Mouse (Mus musculus): ENCODE data around the gene Pwwp2b. TPM values are rescaled to one million over a fixed set of nuclear protein-coding genes. Genes with fewer than 3 reads are reported as not detected.
A peak's percentile ranks its signal among the peaks of the same experiment; 100 is the strongest.

Gene Pwwp2b
- polyA plus RNA-seq, 1 experiment, result 4.5 TPM

DNA sequence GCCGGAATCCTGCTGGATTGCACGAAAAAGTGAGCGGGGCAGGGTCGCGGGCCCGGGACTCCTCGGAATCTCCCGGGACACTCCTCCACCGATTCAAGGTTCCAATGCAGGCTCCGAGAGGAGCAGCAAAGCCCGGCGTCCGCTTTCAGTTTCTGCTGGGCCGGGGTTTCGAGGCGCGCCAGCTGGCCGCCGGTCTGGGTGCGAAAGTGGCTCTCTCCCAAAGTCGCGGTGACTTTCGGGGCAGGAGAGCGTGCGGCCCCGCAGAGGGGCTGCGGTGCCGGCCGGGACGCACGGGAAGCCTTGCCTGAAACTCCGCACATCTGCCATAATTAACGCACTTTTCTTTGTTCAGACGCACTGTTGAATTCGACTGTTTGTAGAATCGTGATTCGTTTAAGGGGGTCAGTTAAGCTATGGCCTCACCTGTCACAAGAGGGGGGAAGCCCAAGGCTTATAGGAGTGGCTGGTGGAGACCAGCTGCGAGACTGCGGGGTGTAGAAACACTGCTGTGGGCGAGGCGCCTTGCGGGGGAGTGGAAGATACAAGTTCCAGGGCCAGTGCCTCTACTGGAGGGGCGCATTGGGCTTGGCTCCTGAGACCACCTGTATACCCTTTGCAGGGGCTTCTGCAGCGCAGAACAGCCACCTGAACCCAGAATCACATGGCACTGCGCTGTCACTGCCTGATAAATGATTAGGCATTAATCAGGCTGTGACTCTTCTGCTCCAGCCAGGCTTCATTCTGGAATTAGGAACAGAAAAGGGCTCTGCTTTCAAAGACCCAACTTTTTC, 528 bp downstream of the Pwwp2b start:
- peak; percentile 11 for DNase-seq (ENCODE audit: low read depth)
- TF ChIP-seq CTCF (IDR thresholded peaks at IDR 0.05; ENCODE audit: borderline replicate concordance, extremely low read depth, insufficient read depth, insufficient read length) (no peak), POLR2A (IDR thresholded peaks at IDR 0.05; ENCODE audit: borderline replicate concordance, extremely low read depth, insufficient read depth, insufficient read length, poor library complexity, severe bottlenecking) (no peak)

GRCm38 (mm10) chr7:139249406-139250210, 1.3 kb downstream of the Pwwp2b start:
- TF ChIP-seq POLR2A (IDR thresholded peaks at IDR 0.05; ENCODE audit: borderline replicate concordance, extremely low read depth, insufficient read depth, insufficient read length, poor library complexity, severe bottlenecking) (no peak), CTCF (IDR thresholded peaks at IDR 0.05; ENCODE audit: borderline replicate concordance, extremely low read depth, insufficient read depth, insufficient read length) (no peak)
- DNase-seq (ENCODE audit: low read depth), result peak; percentile 56

- TF ChIP-seq CTCF (IDR thresholded peaks at IDR 0.05; ENCODE audit: borderline replicate concordance, extremely low read depth, insufficient read depth, insufficient read length) (no peak), POLR2A (IDR thresholded peaks at IDR 0.05; ENCODE audit: borderline replicate concordance, extremely low read depth, insufficient read depth, insufficient read length, poor library complexity, severe bottlenecking) (no peak)
- DNase-seq (ENCODE audit: low read depth), result peak; percentile 77
Observed at GRCm38 (mm10) chr7:139251881-139252301, 3.6 kb downstream of the Pwwp2b start.

- DNase-seq (ENCODE audit: low read depth), result no peak
- TF ChIP-seq CTCF (IDR thresholded peaks at IDR 0.05; ENCODE audit: borderline replicate concordance, extremely low read depth, insufficient read depth, insufficient read length), result no peak
Observed at GRCm38 (mm10) chr7:139252566-139252965, 4.3 kb downstream of the Pwwp2b start.

DNA sequence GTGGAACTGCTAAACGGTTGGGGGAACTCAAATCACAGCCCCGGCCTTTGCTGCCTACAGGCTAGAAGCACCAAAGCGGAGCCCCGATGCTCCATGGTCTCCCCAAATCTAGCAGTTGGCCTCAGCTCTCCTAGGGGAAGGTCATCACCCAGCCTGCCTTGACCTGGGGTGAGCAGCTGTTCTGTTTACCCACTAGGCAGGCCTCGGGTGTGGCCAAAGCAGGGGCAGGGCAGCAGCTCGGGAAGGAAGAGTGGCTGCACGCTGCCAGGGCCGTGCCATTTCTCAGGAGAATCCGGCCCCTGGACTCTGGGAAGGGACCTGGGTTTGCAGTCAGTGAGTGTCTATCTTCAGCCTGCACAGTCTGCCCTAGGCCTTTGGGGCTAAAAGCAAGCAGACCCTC, 4.7 kb downstream of the Pwwp2b start:
- no peak for DNase-seq (ENCODE audit: low read depth)
- TF ChIP-seq CTCF (IDR thresholded peaks at IDR 0.05; ENCODE audit: borderline replicate concordance, extremely low read depth, insufficient read depth, insufficient read length), result no peak
- TF ChIP-seq POLR2A (IDR thresholded peaks at IDR 0.05; ENCODE audit: borderline replicate concordance, extremely low read depth, insufficient read depth, insufficient read length, poor library complexity, severe bottlenecking), result no peak

GRCm38 (mm10) chr7:139253462-139253861, 5.2 kb downstream of the Pwwp2b start:
- no peak for TF ChIP-seq CTCF (IDR thresholded peaks at IDR 0.05; ENCODE audit: borderline replicate concordance, extremely low read depth, insufficient read depth, insufficient read length)
- no peak for TF ChIP-seq POLR2A (IDR thresholded peaks at IDR 0.05; ENCODE audit: borderline replicate concordance, extremely low read depth, insufficient read depth, insufficient read length, poor library complexity, severe bottlenecking)
- no peak for DNase-seq (ENCODE audit: low read depth)

GRCm38 (mm10) chr7:139254626-139255025, 6.3 kb downstream of the Pwwp2b start:
- no peak for DNase-seq (ENCODE audit: low read depth)
- TF ChIP-seq CTCF (IDR thresholded peaks at IDR 0.05; ENCODE audit: borderline replicate concordance, extremely low read depth, insufficient read depth, insufficient read length) (no peak), POLR2A (IDR thresholded peaks at IDR 0.05; ENCODE audit: borderline replicate concordance, extremely low read depth, insufficient read depth, insufficient read length, poor library complexity, severe bottlenecking) (no peak)

DNA sequence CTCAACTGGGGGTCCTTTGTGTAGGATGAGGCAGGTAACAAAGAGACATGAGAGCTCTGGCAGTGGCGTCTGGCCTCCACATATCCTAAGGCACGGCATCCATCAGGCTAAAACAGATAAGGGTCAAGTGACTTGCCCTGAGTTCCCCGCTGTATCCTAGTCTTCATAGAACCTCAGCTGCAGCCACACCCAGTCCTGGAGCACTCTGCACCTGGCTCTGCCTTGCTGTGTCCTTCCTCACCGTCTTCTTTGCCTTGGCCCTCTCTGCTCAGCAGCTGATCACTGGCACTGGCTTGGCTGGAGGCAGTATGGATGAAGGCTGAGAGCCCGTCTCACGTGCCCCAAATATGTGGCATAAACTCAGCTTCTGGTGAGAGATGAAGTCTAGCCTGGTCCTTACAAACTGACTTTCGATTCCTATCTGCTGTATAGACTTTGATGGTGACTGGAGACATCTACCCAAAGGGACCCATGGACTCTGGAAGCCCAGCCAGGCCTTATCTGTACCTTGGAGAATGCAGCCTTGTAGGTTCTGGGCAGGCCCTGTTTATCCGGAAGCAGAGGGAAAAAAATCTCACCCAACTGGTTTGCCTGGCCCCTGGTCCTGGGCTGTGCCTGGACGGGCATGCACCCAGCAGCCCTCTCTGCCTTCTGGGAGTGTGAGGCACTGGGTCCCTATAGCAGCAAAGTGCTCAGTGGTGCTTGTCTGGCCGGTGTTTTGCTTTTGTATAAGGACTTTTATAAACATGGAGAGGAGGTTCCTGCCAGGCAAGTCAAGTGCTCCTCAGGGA, 9.7 kb downstream of the Pwwp2b start:
- TF ChIP-seq POLR2A (IDR thresholded peaks at IDR 0.05; ENCODE audit: borderline replicate concordance, extremely low read depth, insufficient read depth, insufficient read length, poor library complexity, severe bottlenecking) (no peak), CTCF (IDR thresholded peaks at IDR 0.05; ENCODE audit: borderline replicate concordance, extremely low read depth, insufficient read depth, insufficient read length) (no peak)
- no peak for DNase-seq (ENCODE audit: low read depth)

- no peak for TF ChIP-seq CTCF (IDR thresholded peaks at IDR 0.05; ENCODE audit: borderline replicate concordance, extremely low read depth, insufficient read depth, insufficient read length)
- TF ChIP-seq POLR2A (IDR thresholded peaks at IDR 0.05; ENCODE audit: borderline replicate concordance, extremely low read depth, insufficient read depth, insufficient read length, poor library complexity, severe bottlenecking), result no peak
- DNase-seq (ENCODE audit: low read depth), result peak; percentile 45
Observed at GRCm38 (mm10) chr7:139264337-139264736, 16.1 kb downstream of the Pwwp2b start.

DNA sequence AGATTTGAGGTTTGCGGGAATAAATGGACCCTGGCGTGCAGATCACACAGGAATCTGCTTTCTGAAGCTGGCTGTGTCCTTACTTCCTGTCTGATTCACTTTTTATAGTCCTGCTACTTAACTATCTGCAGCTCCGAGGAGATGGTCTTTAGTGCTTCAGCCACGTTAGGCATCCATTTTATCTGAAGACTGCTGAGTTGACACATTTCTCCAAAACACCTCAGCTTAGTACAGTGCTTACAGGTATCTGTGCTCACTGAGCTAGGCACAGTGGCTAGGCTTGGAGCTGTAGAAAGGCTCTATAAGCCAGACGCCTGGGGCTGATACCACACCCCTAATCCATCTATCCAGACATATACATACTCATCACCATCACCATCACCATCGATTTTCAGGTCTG, 17.4 kb downstream of the Pwwp2b start:
- TF ChIP-seq CTCF (IDR thresholded peaks at IDR 0.05; ENCODE audit: borderline replicate concordance, extremely low read depth, insufficient read depth, insufficient read length), result no peak
- no peak for TF ChIP-seq POLR2A (IDR thresholded peaks at IDR 0.05; ENCODE audit: borderline replicate concordance, extremely low read depth, insufficient read depth, insufficient read length, poor library complexity, severe bottlenecking)
- DNase-seq (ENCODE audit: low read depth), result no peak

DNA sequence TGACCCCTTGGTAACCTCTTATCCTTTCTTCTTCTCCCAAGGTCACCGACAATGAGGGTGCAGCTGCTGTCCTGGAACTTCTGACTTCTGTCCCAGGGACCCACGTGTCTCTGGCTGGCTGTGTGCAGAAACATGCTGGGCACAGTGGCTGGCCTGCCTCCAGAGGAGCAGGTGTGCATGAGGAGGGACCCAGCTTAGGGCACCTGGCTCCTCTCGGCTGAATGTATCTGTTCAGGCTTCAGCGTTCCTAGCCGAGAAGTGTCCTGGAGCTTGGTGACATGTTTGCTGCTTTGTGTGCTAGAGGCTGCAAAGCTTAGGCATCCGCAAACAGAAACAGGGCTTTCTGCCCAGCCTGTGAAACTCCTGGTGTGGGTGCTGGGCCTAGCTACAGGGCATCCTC, 18.1 kb downstream of the Pwwp2b start:
- DNase-seq (ENCODE audit: low read depth), result no peak
- TF ChIP-seq CTCF (IDR thresholded peaks at IDR 0.05; ENCODE audit: borderline replicate concordance, extremely low read depth, insufficient read depth, insufficient read length), result no peak
- no peak for TF ChIP-seq POLR2A (IDR thresholded peaks at IDR 0.05; ENCODE audit: borderline replicate concordance, extremely low read depth, insufficient read depth, insufficient read length, poor library complexity, severe bottlenecking)
